ENCODE assay signal across 12 mouse cellular contexts in genomic region chr13:51411243-51411642, GRCm38 (mm10). TPM values are rescaled to one million over a fixed set of nuclear protein-coding genes. Genes with fewer than 3 reads are reported as not detected.
A peak's percentile ranks its signal among the peaks of the same experiment; 100 is the strongest.
DNase-seq lines count a peak whose midpoint lies in the region; ATAC-seq lines count a peak whose summit lies in the region.
"Had no signal": no experiment of that assay in that cellular context is flagged by ENCODE, and none has a peak within 500 bp of the region (broad histone marks: within the 10 kb centered on the region; RNA-seq: fewer than 3 reads in every experiment).

No protein-coding gene starts in this region.

- H3K4me3 ChIP-seq in heart, embryonic 11.5 days (ENCODE audit: low read depth, low read length), result no peak overlapping the region; the same call in 1 of the 2 replicates
- H3K4me3 ChIP-seq in midbrain, embryonic 10.5 days, result peak overlapping the region; percentile 57; the same call in 1 of the 2 replicates
- H3K4me3 ChIP-seq in midbrain, embryonic 13.5 days (replicated peaks), result no peak overlapping the region
- H3K4me3 ChIP-seq in hindbrain, embryonic 14.5 days (replicated peaks; ENCODE audit: low read length), result no peak overlapping the region
- peak overlapping the region; percentile 70 for H3K4me3 ChIP-seq in stomach, embryonic 14.5 days (ENCODE audit: low read depth, low read length)

- DNase-seq in heart, postnatal 36 days, result no peak
- no peak for DNase-seq in midbrain, embryonic 10.5 days (ENCODE audit: low spot score)
- no peak for DNase-seq in hindbrain, embryonic 14.5 days (ENCODE audit: low spot score)
- DNase-seq in MN1 (ENCODE audit: low spot score), result no peak
- no peak for DNase-seq in left cerebral cortex, postnatal 14 days (ENCODE audit: low spot score in 2 of 2)
- DNase-seq: cerebellum, adult 8-10 months; right cerebral cortex, adult 18-20 months; thymus, postnatal 14 days had no signal

- H3K36me3 ChIP-seq in heart, embryonic 11.5 days (ENCODE audit: control insufficient read depth, insufficient read depth, low read length), result 0 out of 2 replicates have a peak, but pooled peaks cover 4% of the 10 kb centered on the region
- H3K36me3 ChIP-seq in midbrain, embryonic 10.5 days, result peaks cover 19% of the 10 kb centered on the region
- H3K36me3 ChIP-seq in midbrain, embryonic 13.5 days, result peaks cover 10% of the 10 kb centered on the region
- H3K36me3 ChIP-seq in hindbrain, embryonic 14.5 days (replicated peaks; ENCODE audit: control insufficient read depth, insufficient read depth), result no peaks in the 10 kb centered on the region
- peaks cover 4% of the 10 kb centered on the region for H3K36me3 ChIP-seq in stomach, embryonic 14.5 days (ENCODE audit: control insufficient read depth, insufficient read depth, low read length)

- 0 out of 2 replicates have a peak overlapping the region, but pooled peaks have one; percentile 24 for H3K9ac ChIP-seq in heart, embryonic 11.5 days (ENCODE audit: low read depth, low read length)
- H3K9ac ChIP-seq in midbrain, embryonic 13.5 days (replicated peaks), result no peak overlapping the region
- no peak overlapping the region for H3K9ac ChIP-seq in hindbrain, embryonic 14.5 days
- peak overlapping the region; percentile 33 for H3K9ac ChIP-seq in stomach, embryonic 14.5 days (replicated peaks; ENCODE audit: low read depth, low read length)

- intact Hi-C loops in heart, postnatal 36 days (cut with DNase I), result loop anchor here (5.0 kb wide), 1 partner anchor 134 kb away; no protein-coding TSS in a partner anchor
- intact Hi-C loops in left cerebral cortex, postnatal 14 days (cut with DNase I), result no loop called here

- peak overlapping the region; percentile 66 for H3K4me2 ChIP-seq in heart, embryonic 11.5 days
- no peak overlapping the region; the same call in 1 of the 2 replicates for H3K4me2 ChIP-seq in midbrain, embryonic 13.5 days (replicated peaks)
- peak overlapping the region; percentile 27; the same call in 1 of the 2 replicates for H3K4me2 ChIP-seq in hindbrain, embryonic 14.5 days (replicated peaks)
- peak overlapping the region; percentile 64 for H3K4me2 ChIP-seq in stomach, embryonic 14.5 days (replicated peaks; ENCODE audit: low read depth, low read length)
- H3K4me2 ChIP-seq: midbrain, embryonic 11.5 days had no signal

- H3K27ac ChIP-seq in heart, embryonic 11.5 days (ENCODE audit: low read depth, low read length), result no peak overlapping the region
- H3K27ac ChIP-seq in midbrain, embryonic 10.5 days (replicated peaks), result 0 out of 2 replicates have a peak overlapping the region, but pooled peaks have one; percentile 46
- H3K27ac ChIP-seq in midbrain, embryonic 13.5 days, result no peak overlapping the region
- no peak overlapping the region for H3K27ac ChIP-seq in hindbrain, embryonic 14.5 days
- peak overlapping the region; percentile 87 for H3K27ac ChIP-seq in stomach, embryonic 14.5 days (ENCODE audit: low read length)

- H3K9me3 ChIP-seq in heart, embryonic 11.5 days (replicated peaks; ENCODE audit: control insufficient read depth, low read length), result no peaks in the 10 kb centered on the region; the same call in 1 of the 2 replicates
- peaks cover 17% of the 10 kb centered on the region for H3K9me3 ChIP-seq in midbrain, embryonic 10.5 days (replicated peaks)
- H3K9me3 ChIP-seq in midbrain, embryonic 13.5 days, result no peaks in the 10 kb centered on the region
- no peaks in the 10 kb centered on the region for H3K9me3 ChIP-seq in hindbrain, embryonic 14.5 days (ENCODE audit: control insufficient read depth, low read length)
- no peaks in the 10 kb centered on the region; the same call in 1 of the 2 replicates for H3K9me3 ChIP-seq in stomach, embryonic 14.5 days (ENCODE audit: control insufficient read depth, low read depth, low read length)

- peaks cover 8% of the 10 kb centered on the region for H3K4me1 ChIP-seq in heart, embryonic 11.5 days (ENCODE audit: control insufficient read depth, insufficient read depth, low read length)
- peaks cover 38% of the 10 kb centered on the region for H3K4me1 ChIP-seq in midbrain, embryonic 10.5 days
- peaks cover 21% of the 10 kb centered on the region for H3K4me1 ChIP-seq in midbrain, embryonic 13.5 days (replicated peaks)
- H3K4me1 ChIP-seq in hindbrain, embryonic 14.5 days (replicated peaks; ENCODE audit: control insufficient read depth, insufficient read depth, low read length), result peaks cover 11% of the 10 kb centered on the region; the same call in 1 of the 2 replicates
- H3K4me1 ChIP-seq in stomach, embryonic 14.5 days (ENCODE audit: control insufficient read depth, insufficient read depth, low read length), result peaks cover 18% of the 10 kb centered on the region; the same call in 1 of the 2 replicates

- peaks cover 3% of the 10 kb centered on the region for H3K27me3 ChIP-seq in heart, embryonic 11.5 days (ENCODE audit: control insufficient read depth, insufficient read depth, low read length)
- peaks cover 45% of the 10 kb centered on the region for H3K27me3 ChIP-seq in midbrain, embryonic 10.5 days (ENCODE audit: low read depth, poor library complexity, severe bottlenecking)
- H3K27me3 ChIP-seq in midbrain, embryonic 13.5 days, result peaks cover 33% of the 10 kb centered on the region
- H3K27me3 ChIP-seq in hindbrain, embryonic 14.5 days (ENCODE audit: control insufficient read depth, insufficient read depth, low read length), result peaks cover 12% of the 10 kb centered on the region; the same call in 1 of the 2 replicates
- H3K27me3 ChIP-seq in stomach, embryonic 14.5 days (ENCODE audit: control insufficient read depth, insufficient read depth, low read length), result no peaks in the 10 kb centered on the region

- ATAC-seq in heart, embryonic 11.5 days (replicated peaks; ENCODE audit: insufficient number of reproducible peaks, low FRiP score, low TSS enrichment), result no peak
- no peak for ATAC-seq in midbrain, embryonic 13.5 days
- no peak for ATAC-seq in hindbrain, embryonic 14.5 days (ENCODE audit: low FRiP score)
- ATAC-seq in stomach, embryonic 14.5 days (ENCODE audit: insufficient number of reproducible peaks, insufficient read depth, low FRiP score, low read depth), result no peak

- WGBS in heart, embryonic 11.5 days (ENCODE audit: insufficient replicate concordance), result 47% methylated on average over 9 of the region's 9 CpGs
- 77% methylated on average over 9 of the region's 9 CpGs for WGBS in midbrain, embryonic 10.5 days
- 79% methylated on average over 9 of the region's 9 CpGs for WGBS in midbrain, embryonic 13.5 days
- 73% methylated on average over 9 of the region's 9 CpGs for WGBS in hindbrain, embryonic 14.5 days
- 39% methylated on average over 9 of the region's 9 CpGs for WGBS in stomach, embryonic 14.5 days

RNA-seq across cellular contexts. Expression of gene S1pr3, which starts 2.8 kb away (rescaled TPM):
- 21.2 and 23.0 TPM in 2 replicates for polyA plus RNA-seq in heart, embryonic 11.5 days (2014; fragmentation: Nextera tagmentation; extraction: Ambion mirVana)
- 10 to 100 TPM; 12.6 to 13.8 TPM for total RNA-seq in heart, postnatal 36 days (2021)
- 47.5 and 53.4 TPM in 2 replicates for polyA plus RNA-seq in midbrain, embryonic 10.5 days (2016; fragmentation: Nextera tagmentation; extraction: Ambion mirVana)
- polyA plus RNA-seq in midbrain, embryonic 13.5 days (2015; fragmentation: Nextera tagmentation; extraction: Ambion mirVana), result 10.2 and 10.4 TPM in 2 replicates
- 14.4 and 14.6 TPM in 2 replicates for polyA plus RNA-seq in hindbrain, embryonic 14.5 days (2014; fragmentation: Nextera tagmentation; extraction: Ambion mirVana)
- polyA plus RNA-seq in stomach, embryonic 14.5 days (2014; fragmentation: Nextera tagmentation; extraction: Ambion mirVana), result 61.1 and 64.9 TPM in 2 replicates
- total RNA-seq in left cerebral cortex, postnatal 14 days (2021), result 1 to 10 TPM; 8.5 to 8.6 TPM

Comparison
In these comparisons a context has a peak if more than half of its experiments do, and no peak if none do; other contexts are left out.
1. H3K27ac ChIP-seq: peak in midbrain, embryonic 10.5 days (single experiment) and stomach, embryonic 14.5 days (single experiment); none in heart, embryonic 11.5 days (single experiment), midbrain, embryonic 13.5 days (single experiment) and hindbrain, embryonic 14.5 days (single experiment).
2. H3K4me3 ChIP-seq: peak in midbrain, embryonic 10.5 days (single experiment) and stomach, embryonic 14.5 days (single experiment); none in heart, embryonic 11.5 days (single experiment), midbrain, embryonic 13.5 days (single experiment) and hindbrain, embryonic 14.5 days (single experiment).
3. H3K9ac ChIP-seq: peak in heart, embryonic 11.5 days (single experiment) and stomach, embryonic 14.5 days (single experiment); none in midbrain, embryonic 13.5 days (single experiment) and hindbrain, embryonic 14.5 days (single experiment).